Mouse (Mus musculus) erythroblast, embryonic 14.5 days (primary cell): ENCODE measurements around the gene Tmem179.

Experiments used
- GATA1 ChIP-seq: IDR thresholded peaks from 2 replicates; pipeline ENCODE4 v1.6.1; 2012; ENCODE audit warnings: low read length, inconsistent platforms, mixed read lengths
- TAL1 ChIP-seq: IDR thresholded peaks from 3 replicates; pipeline ENCODE4 v1.6.1; 2012; ENCODE audit warnings: low read length, inconsistent platforms, mixed read lengths

DNA sequence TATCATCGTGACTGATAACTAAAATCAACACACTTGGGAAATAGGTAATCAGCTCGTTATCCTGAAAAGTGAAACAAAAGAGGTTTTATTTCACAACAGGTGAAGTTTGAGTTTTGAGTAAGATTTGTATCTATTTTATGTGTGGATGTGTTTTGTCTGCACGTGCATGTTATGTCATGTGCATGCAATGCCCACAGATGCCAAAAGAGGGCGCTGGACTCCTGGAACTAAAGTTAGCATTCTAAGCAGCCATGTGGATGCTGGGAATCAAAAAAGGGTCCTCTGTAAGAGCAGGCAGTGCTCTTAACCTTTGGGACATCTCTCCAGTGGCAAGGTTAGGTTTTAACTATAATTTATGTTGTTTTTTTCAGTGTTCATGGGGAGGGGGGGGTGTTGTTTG, 53.3 kb downstream of the Tmem179 start:
- no peak for TF ChIP-seq GATA1
- TF ChIP-seq TAL1, result no peak
